Mouse (Mus musculus): Measurements from ENCODE around the gene Psmd7. TPM values are rescaled to one million over a fixed set of nuclear protein-coding genes. Genes with fewer than 3 reads are reported as not detected.

Gene Psmd7
- polyA plus RNA-seq, 1 experiment from 2014 or later: 99.8 TPM

MicroRNAs within 50 kb of the gene (microRNA counts, 519-probe panel; counts per million panel counts)
- microRNA mmu-miR-140: 2,699 counts per million, percentile 74 among the panel's probes with 10 or more counts

Small RNA genes lying within 50 kb of the gene (microRNA-seq; reads per million reads assigned to microRNA genes)
- 5,411 reads per million, percentile 89 among the genes with 10 or more reads in this experiment for gene Mir140

Other genes starting within 250 kb of the Psmd7 start
- 12.7 and 13.8 TPM in 2 replicates for gene Nqo1, start 185.3 kb downstream of the Psmd7 start, polyA plus RNA-seq (2015; fragmentation: Nextera tagmentation; extraction: Ambion mirVana)
- 23.4 and 25.4 TPM in 2 replicates for gene Nob1, start 163.4 kb downstream of the Psmd7 start, polyA plus RNA-seq (2015; fragmentation: Nextera tagmentation; extraction: Ambion mirVana)
- gene Wwp2, start 152.1 kb downstream of the Psmd7 start, polyA plus RNA-seq (2015; fragmentation: Nextera tagmentation; extraction: Ambion mirVana): 32.5 and 32.7 TPM in 2 replicates

All from liver, embryonic 16.5 days (tissue).